Mouse (Mus musculus) kidney, adult 2 months (tissue): ENCODE measurements around the gene Helz. TPM values are rescaled to one million over a fixed set of nuclear protein-coding genes. Genes with fewer than 3 reads are reported as not detected.

Source experiments
- DNase-seq: peaks from one replicate; pipeline ENCODE4 v3.0.0; 2021
- H3K27ac ChIP-seq: fragments of 200-500 bp; 2 replicates; pipeline ENCODE4 v1.5.1; 2012; ENCODE audit warnings: low read depth, low read length, control low read depth, inconsistent platforms; ENCODE audit not compliant: insufficient read depth
- H3K27me3 ChIP-seq: fragments of 200-500 bp; replicated peaks from 2 replicates; pipeline ENCODE4 v1.6.1; 2012; ENCODE audit warnings: mild to moderate bottlenecking, moderate library complexity, low read length, inconsistent platforms; ENCODE audit not compliant: control insufficient read depth, insufficient read depth
- H3K36me3 ChIP-seq: fragments of 200-500 bp; 2 replicates; pipeline ENCODE4 v1.6.1; 2012; ENCODE audit warnings: mild to moderate bottlenecking, moderate library complexity, low read length, inconsistent platforms; ENCODE audit not compliant: control insufficient read depth, insufficient read depth
- H3K4me1 ChIP-seq: fragments of 200-500 bp; 2 replicates; pipeline ENCODE4 v1.6.1; 2011; ENCODE audit warnings: low read length; ENCODE audit not compliant: control insufficient read depth, insufficient read depth
- H3K4me3 ChIP-seq: fragments of 200-500 bp; 2 replicates; pipeline ENCODE4 v1.5.1; 2011; ENCODE audit warnings: mild to moderate bottlenecking, low read depth, low read length, control low read depth; ENCODE audit not compliant: insufficient read depth
- CTCF ChIP-seq: fragments of 200-500 bp; conservative IDR thresholded peaks from 2 replicates; pipeline ENCODE4 v1.5.1; 2011; ENCODE audit warnings: low read depth, mild to moderate bottlenecking, control low read depth, low read length, moderate library complexity, mixed read lengths; ENCODE audit not compliant: insufficient read depth, insufficient read length
- POLR2A ChIP-seq: fragments of 200-500 bp; IDR thresholded peaks from one replicate; pipeline ENCODE4 v1.6.1; 2011; ENCODE audit warnings: low read depth, low read length, control low read depth
- WGBS: fragments of 180-500 bp; shearing (Covaris S2); methylation state at CpG from one replicate; pipeline ENCODE4 v1.1.7; 2018; 5-methylcytosine and 5-hydroxymethylcytosine counted together
- polyA plus RNA-seq: library from polyadenylated mRNA; depleted of rRNA; stranded (reverse); fragments of >200 nt; gene quantifications from 2 replicates; pipeline ENCODE4 v1.2.3, GENCODE M21; 2012

Helz gene
- polyA plus RNA-seq, 1 experiment, result 18.8 TPM

GRCm38 (mm10) chr11:107644461-107644860, 96.7 kb downstream of the Helz start:
- H3K27me3 ChIP-seq, result no peaks in the 10 kb centered on the region
- H3K4me3 ChIP-seq, result no peak overlapping the region
- H3K36me3 ChIP-seq, result no peaks in the 10 kb centered on the region; the same call in none of the 2 replicates
- DNase-seq, result no peak
- TF ChIP-seq CTCF, result no peak
- no peak for TF ChIP-seq POLR2A
- WGBS, result 94% methylated on average over 4 of the region's 4 CpGs
- no peak overlapping the region for H3K27ac ChIP-seq
- H3K4me1 ChIP-seq, result no peaks in the 10 kb centered on the region

DNA sequence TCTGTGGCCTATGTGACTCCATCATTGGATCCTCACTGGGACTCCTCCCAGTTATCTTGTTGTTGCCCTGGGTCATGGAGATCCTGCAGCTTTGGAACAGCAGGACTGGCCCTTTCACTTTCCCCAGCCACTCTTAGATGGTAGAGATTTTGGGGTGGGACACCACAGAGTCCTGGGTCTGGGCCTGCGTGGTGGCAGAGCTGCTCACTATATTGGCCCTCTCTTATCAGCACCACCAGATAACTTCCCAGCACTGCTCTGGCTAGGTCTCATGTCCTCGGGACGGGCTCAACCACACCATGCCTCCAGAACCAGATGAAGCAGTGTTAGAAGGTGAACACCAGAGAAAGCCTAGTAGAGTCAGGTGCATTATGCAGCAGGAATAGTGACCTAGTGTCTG, 99.6 kb downstream of the Helz start:
- WGBS, result 96% methylated on average over 3 of the region's 3 CpGs
- H3K36me3 ChIP-seq, result peaks cover 2% of the 10 kb centered on the region
- TF ChIP-seq CTCF (no peak), POLR2A (no peak)
- no peaks in the 10 kb centered on the region for H3K4me1 ChIP-seq
- H3K27me3 ChIP-seq, result no peaks in the 10 kb centered on the region
- no peak overlapping the region for H3K4me3 ChIP-seq
- no peak for DNase-seq
- H3K27ac ChIP-seq, result no peak overlapping the region

GRCm38 (mm10) chr11:107648668-107649067, 100.9 kb downstream of the Helz start:
- no peaks in the 10 kb centered on the region for H3K4me1 ChIP-seq
- no peak for TF ChIP-seq POLR2A
- no peak for TF ChIP-seq CTCF
- H3K36me3 ChIP-seq, result peaks cover 2% of the 10 kb centered on the region
- no peak for DNase-seq
- no peak overlapping the region for H3K27ac ChIP-seq
- WGBS, result 61% methylated on average over 4 of the region's 4 CpGs
- no peaks in the 10 kb centered on the region for H3K27me3 ChIP-seq
- H3K4me3 ChIP-seq, result no peak overlapping the region

DNA sequence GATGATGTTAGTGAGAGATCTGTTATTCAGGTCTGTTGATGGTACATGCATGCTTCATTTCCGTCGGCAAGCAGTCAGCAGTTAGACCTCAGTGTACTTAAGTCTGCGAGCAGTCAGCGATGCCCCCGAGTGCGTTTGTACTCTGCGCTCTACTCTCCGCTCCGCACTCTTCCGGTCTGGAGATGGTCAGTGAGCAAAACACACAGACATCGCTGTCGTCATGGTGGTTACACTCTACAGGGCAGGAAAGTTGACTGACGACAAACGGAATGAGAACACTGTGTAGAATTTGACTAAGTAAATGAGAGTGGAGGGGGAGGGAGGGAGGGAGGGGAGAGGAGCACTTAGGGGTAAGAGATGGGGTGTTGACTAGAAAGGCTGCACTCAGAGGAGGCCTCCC, 101.7 kb downstream of the Helz start:
- Histone ChIP-seq H3K4me3 (no peak overlapping the region), H3K27ac (no peak overlapping the region), H3K27me3 (no peaks in the 10 kb centered on the region), H3K36me3 (peaks cover 2% of the 10 kb centered on the region), H3K4me1 (no peaks in the 10 kb centered on the region)
- WGBS, result 88% methylated on average over 14 of the region's 14 CpGs
- TF ChIP-seq CTCF (no peak), POLR2A (no peak)
- DNase-seq, result no peak

DNA sequence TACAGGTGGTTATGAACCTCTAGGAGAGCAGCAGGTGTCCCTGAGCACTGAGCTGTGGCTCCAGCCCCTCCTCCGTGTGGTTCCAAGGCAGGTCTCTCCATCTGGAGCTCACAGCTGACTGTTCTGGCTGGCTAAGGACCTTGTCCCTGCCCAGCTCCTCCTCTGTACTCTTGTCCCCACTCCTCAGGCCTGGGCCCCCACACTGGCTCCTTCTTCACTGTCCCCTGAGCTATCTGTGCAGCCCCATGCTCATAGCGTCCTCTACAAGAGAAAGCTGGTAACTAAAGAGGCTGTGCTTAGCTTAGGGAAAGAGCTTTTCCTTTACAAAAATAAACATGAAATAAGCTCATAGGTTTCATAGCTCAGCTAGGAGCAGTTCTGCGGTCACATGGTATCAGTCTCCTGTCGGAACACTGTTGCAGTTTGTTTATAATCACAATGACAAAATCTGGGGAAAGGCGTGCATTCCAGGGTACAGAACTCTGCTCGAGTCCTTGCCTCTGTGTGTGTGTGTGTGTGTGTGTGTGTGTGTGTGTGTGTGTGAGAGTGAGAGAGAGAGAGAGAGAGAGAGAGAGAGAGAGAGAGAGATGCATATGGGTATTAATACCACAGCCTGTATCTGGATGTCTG, 102.8 kb downstream of the Helz start:
- H3K27me3 ChIP-seq, result no peaks in the 10 kb centered on the region
- H3K27ac ChIP-seq, result no peak overlapping the region
- DNase-seq, result no peak
- 70% methylated on average over 6 of the region's 6 CpGs for WGBS
- H3K4me3 ChIP-seq, result no peak overlapping the region
- H3K36me3 ChIP-seq, result peaks cover 2% of the 10 kb centered on the region
- no peak for TF ChIP-seq POLR2A
- TF ChIP-seq CTCF, result no peak
- no peaks in the 10 kb centered on the region for H3K4me1 ChIP-seq

- H3K4me3 ChIP-seq, result no peak overlapping the region
- TF ChIP-seq CTCF (no peak), POLR2A (no peak)
- no peaks in the 10 kb centered on the region for H3K4me1 ChIP-seq
- H3K36me3 ChIP-seq, result peaks cover 2% of the 10 kb centered on the region
- no peak for DNase-seq
- no peak overlapping the region for H3K27ac ChIP-seq
- no peaks in the 10 kb centered on the region for H3K27me3 ChIP-seq
- WGBS, result 62% methylated on average over 7 of the region's 7 CpGs
These were observed 103.7 kb downstream of the Helz start for GRCm38 (mm10) chr11:107651391-107651790.

- Histone ChIP-seq H3K27ac (no peak overlapping the region), H3K4me1 (no peaks in the 10 kb centered on the region), H3K27me3 (no peaks in the 10 kb centered on the region), H3K36me3 (peaks cover 2% of the 10 kb centered on the region), H3K4me3 (no peak overlapping the region)
- no peak for TF ChIP-seq POLR2A
- TF ChIP-seq CTCF, result no peak
- 56% methylated on average over 8 of the region's 8 CpGs for WGBS
- no peak for DNase-seq
These were observed 104.4 kb downstream of the Helz start for GRCm38 (mm10) chr11:107652137-107652536.

- Histone ChIP-seq H3K36me3 (peaks cover 5% of the 10 kb centered on the region), H3K4me1 (no peaks in the 10 kb centered on the region), H3K27ac (no peak overlapping the region), H3K4me3 (no peak overlapping the region), H3K27me3 (no peaks in the 10 kb centered on the region)
- TF ChIP-seq CTCF, result no peak
- 91% methylated on average over 4 of the region's 4 CpGs for WGBS
- DNase-seq, result no peak
These were observed 107.8 kb downstream of the Helz start for GRCm38 (mm10) chr11:107655538-107655937.
